Mouse (Mus musculus): Measurements from ENCODE around the gene Trpv6. TPM values are rescaled to one million over a fixed set of nuclear protein-coding genes. Genes with fewer than 3 reads are reported as not detected.

The Trpv6 gene
- total and polyA plus RNA-seq, 3 experiments, result not detected

DNA sequence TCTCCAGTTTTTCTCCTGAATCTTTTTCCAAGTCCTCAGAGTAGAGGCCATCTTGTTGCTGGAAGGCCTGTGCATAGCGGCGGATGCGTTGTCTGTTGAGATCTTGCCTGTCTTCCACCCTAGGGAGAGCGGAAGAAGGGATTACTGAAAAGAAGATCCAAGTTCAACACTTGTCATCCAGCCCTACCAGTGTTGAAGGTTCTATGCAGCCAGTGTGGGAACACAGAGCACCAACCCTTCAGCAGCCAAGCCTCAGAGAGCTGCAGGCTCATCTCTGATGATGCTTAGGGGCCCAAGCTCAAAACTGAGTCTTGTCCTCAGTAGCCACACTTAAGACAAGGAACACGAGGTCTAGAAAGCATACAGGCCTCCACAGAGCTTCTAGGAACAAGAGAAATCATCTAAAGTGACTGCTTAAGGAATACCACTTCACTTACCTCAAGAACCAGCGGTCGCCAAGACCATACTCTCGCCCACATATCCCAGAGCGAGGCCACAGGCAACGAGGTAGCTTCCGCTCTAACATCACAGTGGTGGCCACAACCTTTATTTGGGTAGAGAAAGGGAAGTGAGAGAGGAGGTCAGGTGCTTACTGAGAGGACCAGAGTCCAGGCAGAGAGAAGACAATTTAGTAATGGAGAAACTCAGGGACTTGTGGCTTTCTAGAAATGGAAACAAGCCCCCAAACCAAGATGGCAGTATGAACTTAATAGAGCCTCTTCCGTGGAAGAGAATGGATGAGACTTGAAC is 14.8 kb downstream of the Trpv6 start:
- DNase-seq, result no peak

DNA sequence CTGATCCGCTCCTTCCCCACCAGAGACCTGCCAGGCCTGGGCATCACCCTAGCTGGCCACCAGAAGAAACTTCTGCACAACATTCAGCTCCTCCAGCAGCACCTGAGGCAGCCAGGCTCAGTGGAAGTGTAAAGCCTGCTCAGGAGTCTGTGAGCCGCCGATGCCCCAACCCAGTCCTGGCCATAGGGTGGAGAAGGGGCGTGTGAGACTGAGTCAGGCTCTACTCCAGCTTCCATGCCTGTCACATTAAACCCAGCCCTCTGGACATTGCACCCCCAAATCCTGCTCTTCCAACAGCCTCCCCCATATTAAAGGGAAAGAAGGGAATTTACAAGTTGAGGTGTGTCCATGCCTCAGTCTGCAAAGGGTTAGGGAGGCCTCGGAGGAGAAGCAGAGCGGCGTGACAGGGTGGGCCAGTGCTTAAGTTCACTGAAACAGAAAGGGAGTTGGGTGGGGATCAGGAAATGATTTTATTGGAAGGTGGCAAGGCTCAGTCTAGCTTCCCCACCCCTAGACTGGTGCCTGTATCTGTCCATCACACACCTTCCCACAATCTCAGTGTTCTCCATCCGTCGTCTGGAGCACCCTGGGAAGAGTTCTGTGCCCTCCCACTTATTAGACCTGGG is 15.9 kb downstream of the Trpv6 start:
- no peak for DNase-seq

DNA sequence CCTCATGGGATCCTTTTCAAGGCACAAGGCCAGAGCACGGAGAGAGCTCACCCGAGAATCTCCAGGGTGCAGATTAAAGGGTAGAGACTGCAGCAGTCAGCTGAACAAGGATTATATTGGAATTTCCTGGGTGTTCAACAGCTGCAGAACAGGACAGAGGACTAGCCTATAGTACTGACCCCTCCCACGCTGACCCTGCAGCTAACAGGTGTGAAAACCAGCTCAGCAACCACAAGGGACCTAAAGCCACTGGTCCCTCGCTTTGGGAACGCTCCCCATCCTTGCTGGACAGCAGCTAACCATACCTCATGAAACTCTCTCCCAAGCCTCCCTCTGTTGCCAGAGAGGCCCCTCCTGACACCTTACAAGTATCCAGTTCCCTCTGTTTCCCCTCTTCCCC is 28.6 kb downstream of the Trpv6 start:
- no peak for DNase-seq

DNA sequence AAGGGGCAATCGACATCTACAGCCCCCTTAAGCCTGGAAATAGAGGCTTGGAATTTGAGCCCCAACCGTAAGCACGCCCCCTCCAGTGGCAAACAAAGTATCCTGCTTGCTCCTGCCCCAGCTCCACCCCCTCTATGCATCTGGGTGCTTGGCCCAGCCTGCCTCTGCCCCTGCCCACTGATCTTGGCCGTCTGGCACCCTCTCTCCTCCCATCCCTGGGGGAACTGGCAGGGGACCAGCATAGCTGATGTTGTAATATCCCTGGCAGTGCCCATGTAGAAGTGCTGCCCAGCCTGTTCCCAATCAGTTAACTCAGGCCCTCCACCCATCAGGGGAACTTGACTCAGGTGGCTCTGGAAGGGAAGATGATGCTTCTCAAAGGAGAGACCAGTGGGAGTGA is 30.0 kb downstream of the Trpv6 start:
- peak; percentile 85 for DNase-seq

DNA sequence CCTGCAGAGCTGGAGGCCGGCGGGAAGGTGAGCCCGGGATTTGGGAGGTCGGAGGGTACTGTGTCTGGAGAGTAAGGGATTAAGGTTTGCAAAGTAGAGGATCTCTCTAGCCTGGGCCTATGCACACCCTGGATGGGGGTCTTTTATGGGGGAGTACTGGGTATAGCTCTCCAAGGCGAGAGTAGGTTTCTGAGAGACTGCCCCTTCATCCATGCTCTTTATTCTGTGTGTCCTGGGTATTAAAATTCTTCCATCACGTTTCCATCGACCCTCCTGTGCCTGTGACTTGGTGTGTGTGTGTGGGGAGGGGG is 30.5 kb downstream of the Trpv6 start:
- DNase-seq, result no peak

DNA sequence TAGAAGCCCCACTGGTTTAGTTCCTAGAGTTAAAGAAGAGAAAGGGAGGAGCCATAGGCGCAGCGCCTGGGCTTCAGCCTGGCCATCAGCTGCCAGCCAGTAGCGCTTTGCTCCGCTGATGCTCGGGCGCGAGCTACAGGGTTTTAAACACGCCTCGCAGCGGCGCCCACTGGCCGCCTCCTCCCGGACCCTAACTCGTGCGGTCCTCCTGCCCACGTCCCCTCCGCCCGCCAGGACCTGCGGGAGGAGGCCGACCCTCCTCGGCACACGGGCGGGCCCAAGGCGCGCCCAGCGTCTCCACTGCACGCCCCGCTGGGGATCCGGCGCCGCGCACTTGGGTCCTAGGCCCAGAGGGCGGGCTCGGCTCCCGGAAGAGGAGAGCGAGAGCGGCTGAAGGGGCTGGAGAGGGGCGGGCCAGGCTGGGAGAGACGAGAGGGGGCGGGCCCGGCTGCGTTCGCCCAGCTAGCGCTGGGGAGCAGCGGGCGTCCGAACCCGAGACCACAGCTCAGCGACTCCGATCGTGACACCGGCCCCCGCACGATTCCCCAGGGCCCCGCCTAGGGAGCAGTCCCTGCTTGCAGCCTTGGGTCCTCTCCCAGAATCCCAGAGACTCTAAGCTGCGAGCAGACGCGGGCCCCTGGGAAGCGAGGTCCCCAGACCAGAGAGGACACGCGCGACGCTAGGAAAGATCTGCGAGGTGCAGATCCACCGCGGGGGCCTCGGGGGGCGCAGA is 31.0 kb downstream of the Trpv6 start, which contains the start of gene Ephb6:
Gene Ephb6 (plus strand): TSS at position 422 of the 733 bp plus-strand sequence.
- peak; percentile 89 for DNase-seq

- DNase-seq, result peak; percentile 58
These were observed 31.7 kb downstream of the Trpv6 start for GRCm38 (mm10) chr6:41604401-41605050.

GRCm38 (mm10) chr6:41582189-41582588 is 54.0 kb downstream of the Trpv6 start:
- DNase-seq, result no peak

DNA sequence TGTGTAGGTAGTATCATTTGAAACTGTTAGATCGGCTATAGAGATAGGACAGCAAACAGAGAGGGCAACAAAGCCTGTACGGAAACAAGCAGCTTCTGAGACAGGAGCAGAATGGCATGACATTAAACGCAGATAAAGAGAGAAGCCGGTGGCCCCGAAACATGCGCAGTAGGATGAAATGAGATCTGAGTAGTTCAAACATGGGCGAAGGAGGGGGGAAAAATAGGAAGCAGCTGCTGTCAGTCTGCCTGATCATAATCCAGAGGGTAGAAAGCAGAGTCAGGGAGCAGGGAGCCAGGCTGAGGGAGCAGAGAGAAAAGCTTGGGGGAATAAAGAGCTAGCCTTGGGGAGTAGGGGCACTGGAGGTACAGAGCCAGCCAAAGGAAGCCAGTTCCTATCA is 54.9 kb downstream of the Trpv6 start:
- DNase-seq, result no peak

DNA sequence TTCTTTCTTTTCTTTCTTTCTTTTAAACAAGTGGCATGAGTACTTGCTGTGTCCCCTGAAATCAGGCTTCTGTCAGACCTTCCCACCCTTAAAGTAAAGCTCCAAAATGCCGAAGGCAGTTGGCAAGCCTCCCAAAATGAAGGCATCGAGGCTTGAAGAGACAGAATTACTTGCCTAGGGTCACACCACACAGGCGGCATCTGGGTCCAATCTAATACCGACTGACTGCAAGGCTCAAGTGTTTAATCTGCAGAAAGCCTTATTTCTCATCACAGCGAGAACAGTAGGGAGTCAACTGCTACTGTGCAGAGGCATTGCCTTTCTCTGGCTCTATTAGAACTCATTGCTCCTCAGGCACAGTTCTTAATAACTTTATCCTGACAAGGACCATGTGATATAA is 58.9 kb downstream of the Trpv6 start:
- no peak for DNase-seq

DNA sequence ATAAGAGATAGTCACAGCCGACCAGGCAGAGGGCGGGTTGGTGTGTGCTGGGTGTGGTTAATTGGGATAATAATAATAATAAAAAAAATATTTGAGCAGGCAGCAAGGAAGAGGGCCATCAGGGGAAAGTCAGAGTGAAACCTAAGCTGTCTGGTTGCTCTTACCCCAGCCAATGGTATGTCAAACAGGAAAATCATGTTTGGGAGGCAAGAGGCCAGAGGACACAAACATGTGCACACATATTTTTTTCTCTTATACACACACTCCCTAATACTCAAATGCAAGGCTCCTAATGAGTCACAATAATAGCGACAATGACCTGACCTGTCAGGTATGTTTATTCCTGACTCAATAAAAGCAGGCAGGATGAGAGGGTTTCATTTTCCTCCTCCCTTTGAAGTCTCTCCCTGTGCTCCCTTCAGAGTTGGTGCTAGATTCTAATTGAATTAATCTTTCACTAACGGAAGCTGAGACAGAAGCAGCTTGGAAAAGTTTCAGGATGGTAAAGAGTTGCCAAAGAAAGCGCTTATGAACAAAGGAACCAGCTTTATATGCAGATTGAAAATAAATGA is 59.6 kb downstream of the Trpv6 start:
- no peak for DNase-seq

Other genes with a start within 250 kb of the Trpv6 start
- gene Gm5771, start 244.0 kb downstream of the Trpv6 start, total RNA-seq (2021), result not detected
- not detected in 2 replicates for gene Gm5771, start 244.0 kb downstream of the Trpv6 start, polyA plus RNA-seq (2012; rRNA removed)
- not detected for gene Gm10334, start 190.3 kb downstream of the Trpv6 start, total RNA-seq (2021)
- not detected in 2 replicates for gene Gm10334, start 190.3 kb downstream of the Trpv6 start, polyA plus RNA-seq (2012; rRNA removed)
- gene Prss1, start 177.5 kb downstream of the Trpv6 start, total RNA-seq (2021), result not detected
- not detected in 2 replicates for gene Prss1, start 177.5 kb downstream of the Trpv6 start, polyA plus RNA-seq (2012; rRNA removed)
- under 1 TPM in 1 of 2 experiments, not detected in 1; 0.48 TPM for gene Prss2, start 114.6 kb downstream of the Trpv6 start, total RNA-seq (2021)
- gene Prss2, start 114.6 kb downstream of the Trpv6 start, polyA plus RNA-seq (2012; rRNA removed), result 0.35 TPM in 1 of 2 replicates, not detected in the other
- 10 to 100 TPM in 1 of 2 experiments, 1 to 10 TPM in 1; 7.6 to 12.1 TPM for gene Ephb6, start 30.9 kb downstream of the Trpv6 start, total RNA-seq (2021)
- 21.1 and 26.7 TPM in 2 replicates for gene Ephb6, start 30.9 kb downstream of the Trpv6 start, polyA plus RNA-seq (2012; rRNA removed)
- not detected for gene Trpv5, start 44.4 kb upstream of the Trpv6 start, total RNA-seq (2021)
- not detected in 2 replicates for gene Trpv5, start 44.4 kb upstream of the Trpv6 start, polyA plus RNA-seq (2012; rRNA removed)
- gene Llcfc1, start 48.0 kb upstream of the Trpv6 start, total RNA-seq (2021), result not detected
- gene Llcfc1, start 48.0 kb upstream of the Trpv6 start, polyA plus RNA-seq (2012; rRNA removed), result not detected in 2 replicates
- gene Kel, start 67.9 kb upstream of the Trpv6 start, total RNA-seq (2021), result under 1 TPM in 1 of 2 experiments, not detected in 1; 0.32 TPM
- gene Kel, start 67.9 kb upstream of the Trpv6 start, polyA plus RNA-seq (2012; rRNA removed), result not detected in 2 replicates
- gene Olfr459, start 138.8 kb upstream of the Trpv6 start, total RNA-seq (2021), result not detected
- gene Olfr459, start 138.8 kb upstream of the Trpv6 start, polyA plus RNA-seq (2012; rRNA removed), result not detected in 2 replicates
- not detected for gene Pip, start 211.1 kb upstream of the Trpv6 start, total RNA-seq (2021)
- not detected in 2 replicates for gene Pip, start 211.1 kb upstream of the Trpv6 start, polyA plus RNA-seq (2012; rRNA removed)
- gene Sval2, start 216.6 kb upstream of the Trpv6 start, total RNA-seq (2021), result not detected
- gene Sval2, start 216.6 kb upstream of the Trpv6 start, polyA plus RNA-seq (2012; rRNA removed), result not detected in 2 replicates

Measured in adrenal gland, adult 2 months (tissue).